Mouse (Mus musculus) urinary bladder, postnatal 0 days (tissue): ENCODE data around the gene Cela3b. TPM values are rescaled to one million over a fixed set of nuclear protein-coding genes. Genes with fewer than 3 reads are reported as not detected.

Source experiments
- polyA plus RNA-seq: library from polyadenylated mRNA; unstranded; fragments of >200 nt; fragmentation: Nextera tagmentation; extraction: Ambion mirVana; gene quantifications from 2 replicates; pipeline ENCODE4 v1.2.1, GENCODE M21; 2015

The Cela3b gene
- polyA plus RNA-seq, result 0.23 TPM in 1 of 2 replicates, not detected in the other

DNA sequence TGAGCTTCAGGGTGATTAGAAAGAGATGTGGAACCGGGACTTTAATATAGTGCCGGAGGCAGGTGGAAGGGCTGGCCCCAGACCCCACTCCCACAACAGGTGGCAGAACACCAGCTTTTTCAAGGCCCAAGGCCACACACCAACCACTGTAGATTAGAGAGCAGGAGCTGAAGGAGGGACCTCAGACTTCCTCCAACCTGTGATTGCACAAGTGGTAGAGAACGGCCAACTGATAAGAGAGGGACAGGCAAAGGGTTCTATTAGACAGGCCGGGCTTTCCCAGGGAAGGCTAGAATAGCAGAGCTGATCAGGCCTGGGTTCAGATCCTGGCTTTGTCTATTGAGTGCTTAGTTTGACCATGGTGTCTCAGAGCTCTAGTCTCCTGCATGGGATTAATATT lies at the start of gene Cela3b:
TSS of gene Cela3b (minus strand) at position 39 of the 400 bp plus-strand sequence.

DNA sequence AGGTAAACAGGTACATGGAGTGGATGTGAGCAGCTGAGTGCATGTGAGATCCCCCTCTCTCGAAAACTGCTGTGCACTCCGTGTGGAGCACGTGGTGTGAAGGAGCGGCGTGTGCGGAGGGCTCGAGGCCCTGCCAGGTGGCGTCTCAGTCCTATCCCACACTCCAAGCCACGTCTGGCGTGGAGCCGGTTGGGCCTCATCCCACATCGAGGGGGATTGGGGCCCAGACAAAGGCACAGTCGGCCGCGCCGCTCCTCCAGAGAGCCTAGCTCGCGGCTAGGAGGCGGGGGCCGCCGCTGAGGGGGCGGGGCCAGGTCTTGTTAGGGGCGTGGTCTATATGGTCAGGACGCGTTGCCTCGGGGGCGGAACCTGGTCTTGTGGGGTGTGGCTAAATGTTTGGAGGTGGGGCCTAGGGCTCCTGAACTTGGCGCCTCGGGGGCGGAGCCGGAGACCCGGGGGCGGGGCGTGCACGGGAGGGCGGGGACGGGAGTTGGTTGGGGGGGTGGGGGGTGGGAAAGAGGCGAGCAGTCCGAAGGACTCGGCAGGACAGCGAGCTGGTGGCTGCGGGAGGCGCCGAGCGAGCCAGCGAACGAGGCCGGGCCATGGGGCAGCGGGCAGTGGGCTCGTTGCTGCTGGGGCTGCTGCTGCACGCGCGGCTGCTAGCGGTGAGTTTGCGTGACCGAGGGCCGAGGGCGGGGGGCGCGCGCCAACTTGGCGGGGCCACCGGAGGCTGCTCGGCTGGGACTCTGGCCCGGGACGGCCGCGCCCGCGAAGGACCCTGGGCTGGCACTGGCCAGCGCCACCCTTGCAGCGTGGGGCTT lies 38.1 kb upstream of the Cela3b start, which contains the start of gene Hspg2:
TSS of gene Hspg2 (plus strand) at position 510 of the 821 bp plus-strand sequence.

DNA sequence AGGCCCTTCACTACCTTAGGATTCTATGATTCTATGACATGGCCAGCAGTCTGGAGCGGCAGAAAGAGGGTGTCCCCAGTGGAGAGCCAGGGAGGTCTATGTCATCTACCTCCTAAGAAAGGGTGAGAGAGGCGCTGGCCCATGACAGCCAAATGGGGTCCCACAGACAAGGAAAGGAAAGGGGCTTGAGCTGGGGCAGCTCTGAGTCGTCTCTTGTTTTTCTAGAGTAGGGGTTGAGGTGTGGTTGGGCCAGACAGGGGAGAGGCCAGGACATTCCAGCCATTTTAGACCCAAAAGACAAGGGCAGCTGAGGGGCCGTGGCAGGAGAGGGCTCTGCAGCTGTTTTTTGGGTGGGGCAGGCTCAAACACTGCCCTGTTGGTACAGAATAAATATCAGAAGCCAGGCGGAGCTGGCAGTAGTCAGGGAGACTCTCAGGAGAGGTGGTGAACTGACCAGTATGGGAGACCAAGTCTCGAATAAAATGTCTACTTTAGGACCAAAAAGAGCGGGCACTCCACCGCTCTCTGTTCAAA lies 23.0 kb upstream of the Cela3b start, which contains the start of gene 1700013G24Rik:
TSS of gene 1700013G24Rik (plus strand) at position 51 of the 534 bp plus-strand sequence.

DNA sequence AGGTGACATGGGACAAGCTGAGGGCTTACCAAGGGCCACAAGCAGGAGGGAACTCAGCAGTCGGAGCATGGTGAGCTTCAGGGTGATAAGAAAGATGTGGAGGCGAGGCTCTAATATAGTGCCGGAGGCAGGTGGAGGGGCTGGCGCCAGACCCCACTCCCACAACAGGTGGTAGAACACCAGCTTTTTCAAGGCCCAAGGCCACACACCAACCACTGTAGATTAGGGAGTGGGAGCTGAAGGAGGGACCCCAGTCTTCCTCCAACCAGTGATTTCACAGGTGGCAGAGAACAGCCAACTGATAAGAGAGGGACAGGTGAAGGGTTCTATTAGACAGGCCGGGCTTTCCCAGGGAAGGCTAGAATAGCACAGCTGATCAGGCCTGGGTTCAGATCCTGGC lies 20.6 kb downstream of the Cela3b start, which contains the start of gene Cela3a:
TSS of gene Cela3a (minus strand) at position 101 of the 400 bp plus-strand sequence.

Other genes with a start within 250 kb of the Cela3b start
- 10.0 and 12.4 TPM in 2 replicates for gene Wnt4, start 153.1 kb downstream of the Cela3b start, polyA plus RNA-seq
- 566 and 649 TPM in 2 replicates for gene Cdc42, start 72.8 kb downstream of the Cela3b start, polyA plus RNA-seq
- gene Cela3a, start 20.7 kb downstream of the Cela3b start, polyA plus RNA-seq, result not detected in 2 replicates
- not detected in 2 replicates for gene 1700013G24Rik, start 22.7 kb upstream of the Cela3b start, polyA plus RNA-seq
- gene Hspg2, start 38.2 kb upstream of the Cela3b start, polyA plus RNA-seq, result 45.0 and 47.5 TPM in 2 replicates
- not detected in 2 replicates for gene Ldlrad2, start 144.0 kb upstream of the Cela3b start, polyA plus RNA-seq
- 32.0 and 34.3 TPM in 2 replicates for gene Usp48, start 163.2 kb upstream of the Cela3b start, polyA plus RNA-seq
- gene Rap1gap, start 234.2 kb upstream of the Cela3b start, polyA plus RNA-seq, result 12.4 and 16.7 TPM in 2 replicates